Mouse (Mus musculus) thymus, postnatal 25 days (tissue): ENCODE measurements around the gene Gabrd.
"Not testable (repeated sequence)": the region's sequence is repeated elsewhere in the genome, so short reads cannot be mapped to it uniquely, and the experiment has no call there.

Source experiments
- DNase-seq: peaks from one replicate; pipeline ENCODE4 v3.0.0; 2022

The Gabrd gene

GRCm38 (mm10) chr4:155397511-155398221, at the start of gene Gabrd:
Gene Gabrd (minus strand): TSS chr4:155398112.
- DNase-seq = peak; percentile 44

- DNase-seq = no peak
Observed at GRCm38 (mm10) chr4:155442808-155443207, 44.9 kb upstream of the Gabrd start.

- DNase-seq = no peak
Observed at GRCm38 (mm10) chr4:155433993-155434392, 36.1 kb upstream of the Gabrd start.

GRCm38 (mm10) chr4:155432358-155432757, 34.4 kb upstream of the Gabrd start:
- DNase-seq = no peak

- no peak for DNase-seq
Observed at GRCm38 (mm10) chr4:155429202-155429601, 31.3 kb upstream of the Gabrd start.

GRCm38 (mm10) chr4:155428442-155428841, 30.5 kb upstream of the Gabrd start:
- no peak for DNase-seq

GRCm38 (mm10) chr4:155426272-155426671, 28.4 kb upstream of the Gabrd start:
- no peak for DNase-seq

GRCm38 (mm10) chr4:155423988-155424387, 26.1 kb upstream of the Gabrd start:
- no peak for DNase-seq

GRCm38 (mm10) chr4:155421412-155422370, 23.8 kb upstream of the Gabrd start:
- DNase-seq = not testable (repeated sequence)

- DNase-seq = no peak
Observed at GRCm38 (mm10) chr4:155420137-155420536, 22.2 kb upstream of the Gabrd start.

- peak; percentile 49 for DNase-seq
Observed at GRCm38 (mm10) chr4:155414656-155415235, 16.8 kb upstream of the Gabrd start.

GRCm38 (mm10) chr4:155413641-155414335, 15.9 kb upstream of the Gabrd start:
- peak; percentile 44 for DNase-seq

GRCm38 (mm10) chr4:155412124-155412523, 14.2 kb upstream of the Gabrd start:
- DNase-seq = no peak

GRCm38 (mm10) chr4:155409058-155409776, 11.3 kb upstream of the Gabrd start, which contains the start of gene Cfap74:
Gene Cfap74 (plus strand): TSS chr4:155409190.
- peak; percentile 91 for DNase-seq

- DNase-seq = no peak
Observed at GRCm38 (mm10) chr4:155408695-155409057, 10.8 kb upstream of the Gabrd start.

- no peak for DNase-seq
Observed at GRCm38 (mm10) chr4:155402489-155402888, 4.6 kb upstream of the Gabrd start.

- no peak for DNase-seq
Observed at GRCm38 (mm10) chr4:155401121-155401520, 3.2 kb upstream of the Gabrd start.

GRCm38 (mm10) chr4:155398222-155398540, 269 bp upstream of the Gabrd start:
- DNase-seq = no peak

- no peak for DNase-seq
Observed at GRCm38 (mm10) chr4:155396751-155397150, 1.2 kb downstream of the Gabrd start.

- no peak for DNase-seq
Observed at GRCm38 (mm10) chr4:155395471-155395870, 2.4 kb downstream of the Gabrd start.

- DNase-seq = no peak
Observed at GRCm38 (mm10) chr4:155387166-155387565, 10.7 kb downstream of the Gabrd start.

GRCm38 (mm10) chr4:155383326-155383725, 14.6 kb downstream of the Gabrd start:
- no peak for DNase-seq
